Mouse (Mus musculus) erythroblast, adult 5-6 weeks (primary cell): Measurements from ENCODE around the gene Galnt12. TPM values are rescaled to one million over a fixed set of nuclear protein-coding genes. Genes with fewer than 3 reads are reported as not detected.
"Not testable (repeated sequence)": the region's sequence is repeated elsewhere in the genome, so short reads cannot be mapped to it uniquely, and the experiment has no call there.

ENCODE experiments used
- ATAC-seq: replicated peaks from 2 replicates; pipeline ENCODE4 v1.8.0; 2016; ENCODE audit warnings: moderate number of reproducible peaks, mild to moderate bottlenecking, moderate TSS enrichment, inconsistent platforms; ENCODE audit not compliant: poor library complexity, low FRiP score, severe bottlenecking
- total RNA-seq, 2 experiments: library from RNA; stranded (forward) in 1 of 2; stranded (reverse) in 1 of 2; fragments of 150-400 nt in 1 of 2; fragments of 200-764, 138-1000 nt in 1 of 2; gene quantifications; 2 replicates each; pipeline versions ENCODE4 v1.2.3 to v1.2.4; 2015 to 2017; ENCODE audit warnings: low replicate concordance in 2 of 2

Gene Galnt12
- total RNA-seq (2015; ENCODE audit: low replicate concordance), result not detected in 2 replicates
- not detected in 2 replicates for total RNA-seq (2017; ENCODE audit: low replicate concordance)

DNA sequence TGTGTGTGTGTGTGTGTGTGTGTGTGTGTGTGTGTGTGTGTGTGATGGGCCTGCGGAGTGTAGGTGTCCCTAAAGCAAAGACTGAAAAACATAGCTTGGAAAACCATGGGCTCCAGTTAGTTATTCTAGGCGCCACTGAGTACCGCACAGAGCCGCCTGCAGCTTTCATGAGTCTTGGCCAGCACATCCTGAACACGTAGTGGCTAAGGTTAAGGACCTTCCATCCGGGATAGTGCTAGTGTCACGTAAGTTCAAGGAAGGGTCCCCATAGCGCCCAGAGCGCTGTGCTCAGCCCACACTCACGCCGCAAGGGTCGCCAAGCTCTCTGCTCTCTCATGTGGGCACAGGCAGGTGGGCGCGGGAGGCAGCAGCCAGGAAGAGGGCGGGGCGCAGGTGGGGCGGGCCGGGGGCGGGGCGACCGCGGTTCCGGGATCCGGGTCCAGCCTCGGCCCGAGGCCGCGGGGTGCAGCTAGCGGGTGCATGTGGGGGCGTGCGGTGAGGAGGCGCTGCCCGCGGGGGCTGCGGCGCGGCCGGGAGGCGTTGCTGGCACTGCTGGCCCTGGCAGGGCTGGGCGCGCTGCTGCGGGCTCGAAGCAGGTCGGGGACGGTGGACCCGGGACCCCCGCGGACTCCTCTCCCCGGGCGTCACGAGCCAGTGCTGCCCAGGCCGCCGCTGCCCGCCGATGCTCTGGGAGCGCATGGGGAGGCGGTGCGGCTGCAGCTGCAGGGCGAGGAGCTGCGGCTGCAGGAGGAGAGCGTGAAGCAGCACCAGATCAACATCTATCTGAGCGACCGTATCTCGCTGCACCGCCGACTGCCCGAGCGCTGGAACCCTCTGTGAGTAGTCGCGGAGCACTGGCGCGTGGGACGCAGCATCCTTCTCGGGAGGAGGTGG lies at the start of gene Galnt12:
Galnt12 (plus strand) TSS at position 417 of the 894 bp plus-strand sequence.
- no peak for ATAC-seq

DNA sequence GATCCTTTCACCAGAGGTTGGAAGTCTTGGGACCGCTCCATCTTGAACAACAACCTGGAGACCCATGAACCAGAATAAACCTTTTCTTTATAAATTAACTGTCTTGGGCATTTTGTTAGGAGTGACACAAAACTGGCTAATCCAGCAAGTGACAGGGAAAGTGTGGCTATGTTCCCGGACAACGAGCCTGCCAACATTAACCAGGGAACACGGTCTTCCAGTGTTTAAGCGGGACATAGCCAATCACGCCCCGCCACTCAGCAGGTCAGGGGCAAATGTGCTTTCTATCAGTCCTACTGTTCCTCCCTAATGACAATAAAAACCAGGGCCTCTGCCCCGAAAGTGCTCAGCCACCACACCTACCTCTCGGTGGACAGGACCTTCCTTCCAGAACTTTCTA lies 47.8 kb upstream of the Galnt12 start:
- ATAC-seq, result no peak

DNA sequence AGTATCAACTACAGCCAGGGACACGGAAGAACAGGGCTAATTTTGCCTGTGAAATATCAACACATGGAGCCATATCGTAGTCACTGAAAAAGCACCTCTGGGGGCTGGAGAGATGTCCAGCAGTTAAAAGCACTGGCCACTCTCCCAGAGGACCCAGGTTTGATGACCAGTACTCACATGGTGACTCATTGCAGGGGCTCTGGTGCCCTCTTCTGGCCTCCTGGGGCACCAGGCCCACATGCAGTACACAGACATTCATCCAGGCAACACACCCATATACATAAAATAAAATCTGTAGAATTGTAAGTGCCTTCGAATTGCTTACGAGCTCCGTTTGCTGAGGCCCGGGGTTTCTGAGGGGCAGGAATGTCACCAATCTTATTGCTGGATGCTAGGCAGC lies 44.7 kb upstream of the Galnt12 start:
- no peak for ATAC-seq

DNA sequence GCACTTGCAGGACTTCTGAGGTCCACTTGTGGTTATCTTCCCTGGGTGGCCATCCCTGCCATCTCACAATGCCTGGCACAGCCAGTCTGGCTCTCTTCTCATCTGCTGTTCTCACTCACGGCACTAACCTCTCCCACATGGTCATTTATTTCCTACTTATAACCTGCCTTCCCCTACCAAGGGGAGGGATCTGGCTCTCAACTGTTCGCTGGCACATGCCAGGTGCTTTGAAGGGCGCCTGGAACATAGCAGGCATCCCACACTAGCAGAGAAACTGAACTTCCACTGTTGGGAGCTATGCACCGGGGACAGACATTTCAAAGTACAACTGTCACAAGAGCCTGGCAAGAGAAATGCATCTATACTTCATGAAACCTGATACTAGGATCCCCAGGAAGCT lies 43.9 kb upstream of the Galnt12 start:
- ATAC-seq, result no peak

DNA sequence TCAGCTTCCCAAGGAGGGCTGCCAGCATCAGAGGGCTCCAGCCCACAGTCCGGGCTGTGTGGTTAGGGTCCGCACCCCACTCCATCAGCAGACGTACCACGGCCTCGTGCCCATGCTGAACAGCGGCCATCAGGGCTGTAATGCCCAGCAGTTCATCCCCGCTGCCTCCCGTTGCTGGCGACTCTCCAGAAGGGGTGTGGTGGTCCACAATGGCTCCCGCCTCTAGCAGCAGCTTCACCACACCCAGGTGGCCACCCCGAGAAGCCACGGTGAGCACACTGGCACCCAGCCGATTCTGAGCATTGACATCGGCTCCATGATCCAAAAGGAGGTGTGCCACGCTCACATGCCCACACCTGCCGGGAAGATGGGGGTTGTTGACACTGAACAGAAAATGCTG lies 42.5 kb upstream of the Galnt12 start:
- no peak for ATAC-seq

DNA sequence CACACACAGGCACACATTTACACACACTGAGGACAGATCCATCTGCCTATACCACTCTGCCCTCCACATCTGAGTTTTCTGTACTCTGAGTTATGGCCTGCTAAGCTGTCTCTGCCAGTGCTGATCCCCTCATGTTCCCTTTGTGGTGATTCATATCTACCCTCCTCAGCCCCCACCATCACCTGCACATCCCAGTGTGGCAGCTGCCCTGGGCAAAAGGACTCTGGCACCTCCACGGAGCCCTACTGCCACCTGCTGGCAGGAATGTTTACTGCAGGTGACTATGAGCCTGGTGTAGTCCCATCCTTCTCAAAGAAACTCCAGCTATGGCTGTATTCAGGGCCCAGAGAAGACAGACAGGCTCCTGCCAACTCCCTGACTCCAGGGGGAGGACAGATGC lies 41.5 kb upstream of the Galnt12 start:
- ATAC-seq, result peak; percentile 78

DNA sequence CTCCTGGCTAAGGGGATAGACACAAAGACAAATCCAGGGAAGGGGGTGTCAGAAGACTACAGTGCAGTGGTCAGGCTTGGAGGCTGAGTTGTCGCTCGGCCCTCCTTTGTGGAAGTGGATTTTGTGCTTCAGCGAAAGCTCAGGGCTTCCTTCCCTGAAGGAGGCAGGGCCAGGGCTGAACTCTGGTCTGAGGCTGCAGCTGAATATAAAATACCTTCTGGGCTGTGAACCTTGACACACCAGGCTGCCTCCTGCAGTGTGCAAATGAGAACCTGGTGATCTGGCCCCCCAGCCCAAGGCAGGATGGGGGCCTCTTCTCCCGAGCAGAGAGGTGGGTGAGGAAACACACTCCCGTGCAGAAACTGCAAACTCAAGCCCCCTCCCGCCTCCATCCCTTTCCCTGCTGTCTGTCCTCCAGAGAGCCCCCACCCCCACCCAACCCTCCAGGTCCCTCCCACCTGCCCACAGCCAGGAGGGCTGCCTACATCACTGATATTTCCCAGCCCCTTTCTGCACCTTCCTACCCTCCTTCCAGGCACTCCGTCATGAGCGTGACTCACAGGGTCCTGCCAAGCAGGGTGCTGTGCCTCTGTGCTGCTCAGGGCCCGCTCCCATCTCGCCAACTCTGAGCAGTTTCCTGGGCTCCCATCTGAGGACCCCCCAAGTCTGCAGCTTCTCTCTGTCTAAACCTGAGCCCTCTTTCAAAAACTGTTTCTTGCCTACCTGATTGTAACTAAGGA lies 40.9 kb upstream of the Galnt12 start:
- ATAC-seq, result 0 out of 2 replicates have a peak, but pooled peaks have one; percentile 36

DNA sequence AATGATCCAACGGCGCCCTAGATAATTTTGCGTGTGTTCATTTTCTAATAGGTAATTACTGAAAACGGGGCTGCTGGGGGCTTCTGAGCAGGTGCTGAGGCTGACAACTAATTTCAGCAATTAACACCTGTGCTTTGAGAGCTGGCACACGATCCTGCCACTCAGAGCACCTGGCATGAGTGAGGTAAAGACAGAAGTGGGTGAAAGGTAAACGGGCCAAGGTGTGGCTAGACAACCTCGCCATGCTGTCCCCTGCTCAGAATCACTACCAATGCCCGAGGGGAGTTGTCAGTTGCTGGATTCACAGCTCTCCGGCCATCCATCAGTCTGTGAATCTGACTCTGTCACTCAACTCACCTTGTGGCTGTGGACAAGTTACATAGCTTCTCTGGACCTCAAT lies 39.8 kb upstream of the Galnt12 start:
- no peak for ATAC-seq

DNA sequence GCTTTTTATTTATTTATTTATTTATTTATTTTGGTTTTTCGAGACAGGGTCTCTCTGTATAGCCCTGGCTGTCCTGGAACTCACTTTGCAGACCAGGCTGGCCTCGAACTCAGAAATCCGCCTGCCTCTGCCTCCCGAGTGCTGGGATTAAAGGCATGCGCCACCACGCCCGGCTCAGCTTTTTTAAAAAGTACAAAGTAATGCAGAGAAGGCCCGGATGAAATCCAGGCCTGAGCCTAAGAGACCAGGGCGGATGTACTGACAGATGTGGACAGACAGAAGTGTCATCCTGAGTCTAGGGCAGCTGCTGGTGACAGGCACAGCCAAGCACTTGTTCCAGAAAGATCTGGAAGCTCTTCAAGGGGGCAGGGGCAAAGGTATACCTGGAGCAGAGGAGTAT lies 36.5 kb upstream of the Galnt12 start:
- ATAC-seq, result not testable (repeated sequence)

DNA sequence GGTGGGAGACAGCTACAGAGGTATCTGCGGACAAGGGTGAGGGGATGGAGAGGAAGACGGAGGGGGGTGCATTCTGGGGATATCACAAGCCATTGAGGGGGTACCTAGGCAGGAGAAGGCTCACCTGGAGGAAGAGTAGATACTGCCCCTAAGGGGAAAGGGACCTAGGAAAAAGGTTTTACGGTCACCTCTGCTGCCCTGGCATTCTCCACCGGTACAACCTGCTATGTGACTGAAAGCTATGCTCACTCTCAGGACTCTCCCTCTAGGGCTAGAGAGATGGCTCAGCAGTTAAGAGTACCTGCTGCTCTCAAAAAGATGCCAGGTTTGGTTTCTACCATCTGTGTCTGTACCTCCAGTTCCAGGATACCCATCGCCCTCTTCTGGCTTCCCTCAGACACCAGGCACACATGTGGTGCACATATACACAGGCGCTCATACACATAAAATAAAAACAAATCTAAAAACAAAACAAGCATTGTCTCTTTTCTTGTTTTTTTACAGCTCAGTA lies 36.1 kb upstream of the Galnt12 start:
- no peak for ATAC-seq

DNA sequence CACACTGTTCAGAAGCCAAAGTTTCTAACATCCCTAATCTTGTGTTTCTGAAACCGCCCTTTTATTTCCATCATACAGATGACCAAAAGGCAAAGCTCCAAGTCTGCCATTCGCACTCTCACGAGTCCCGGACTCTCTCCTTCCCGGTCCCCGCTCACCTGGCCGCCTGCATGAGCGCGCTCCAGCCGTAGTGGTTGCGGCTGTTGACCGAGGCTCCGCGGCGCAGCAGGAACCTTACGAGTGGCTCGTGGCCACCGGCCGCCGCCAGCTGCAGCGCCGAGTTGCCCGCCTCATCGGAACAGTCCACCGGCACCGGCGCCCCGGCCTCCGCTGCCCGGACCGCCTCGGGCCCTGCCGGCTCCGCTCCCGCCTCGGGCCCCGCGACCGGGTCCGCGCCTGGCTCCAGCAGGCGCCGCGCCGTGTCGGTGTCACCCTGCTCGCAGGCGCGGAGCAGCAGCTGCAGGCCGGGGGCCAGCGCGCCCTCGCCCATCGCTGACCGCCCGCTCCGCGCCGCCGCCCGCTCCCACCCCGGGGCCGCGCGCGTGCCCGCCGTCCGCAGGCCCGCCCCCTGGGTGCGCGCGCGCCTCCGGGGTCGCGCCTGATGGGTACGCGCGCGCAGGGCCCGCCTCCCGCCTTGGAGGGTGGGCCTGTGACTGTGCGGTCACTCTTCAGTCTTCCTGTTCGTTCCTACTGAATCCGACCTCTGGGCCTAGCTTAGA lies 34.8 kb upstream of the Galnt12 start, which contains the start of gene Anks6:
Anks6 (minus strand) TSS at position 637 of the 719 bp plus-strand sequence.
- no peak for ATAC-seq

DNA sequence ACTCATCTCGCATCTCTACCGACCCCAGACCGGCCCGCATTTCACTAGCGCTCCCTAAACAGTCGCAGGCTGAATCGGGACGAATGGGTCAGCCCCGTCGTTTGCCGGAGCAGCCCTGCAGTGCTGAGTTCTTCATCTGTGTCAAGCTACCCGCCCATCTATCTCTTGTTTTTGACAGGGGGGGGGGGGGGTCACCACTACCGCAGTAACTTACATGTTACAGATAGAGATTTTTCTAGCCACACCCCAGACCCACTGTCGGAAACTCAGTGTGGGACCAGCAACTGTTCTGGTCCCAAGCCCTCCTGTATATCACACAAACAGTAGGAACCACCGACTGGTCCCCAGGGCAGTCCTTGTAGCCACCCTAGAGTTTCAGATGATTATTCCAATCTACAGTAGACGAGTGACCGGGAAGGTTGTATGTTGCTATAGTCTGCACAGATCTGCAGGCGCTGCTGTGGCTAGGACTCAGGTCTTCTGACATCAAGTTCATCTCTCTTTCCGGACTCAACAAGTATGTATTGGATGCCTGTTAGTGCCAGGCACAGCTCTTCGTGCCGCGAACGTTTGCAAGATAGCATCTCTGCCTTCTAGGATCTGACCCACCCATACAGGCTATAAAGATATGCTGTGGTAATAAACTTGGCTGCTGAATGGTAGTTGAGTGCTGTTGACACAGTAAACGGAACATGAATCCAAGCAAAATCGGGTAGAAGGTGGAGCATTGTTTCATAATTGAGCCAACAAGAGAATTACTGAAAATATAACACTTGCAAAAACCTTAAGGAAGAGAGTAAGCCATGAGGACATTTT lies 34.0 kb upstream of the Galnt12 start:
- no peak for ATAC-seq

DNA sequence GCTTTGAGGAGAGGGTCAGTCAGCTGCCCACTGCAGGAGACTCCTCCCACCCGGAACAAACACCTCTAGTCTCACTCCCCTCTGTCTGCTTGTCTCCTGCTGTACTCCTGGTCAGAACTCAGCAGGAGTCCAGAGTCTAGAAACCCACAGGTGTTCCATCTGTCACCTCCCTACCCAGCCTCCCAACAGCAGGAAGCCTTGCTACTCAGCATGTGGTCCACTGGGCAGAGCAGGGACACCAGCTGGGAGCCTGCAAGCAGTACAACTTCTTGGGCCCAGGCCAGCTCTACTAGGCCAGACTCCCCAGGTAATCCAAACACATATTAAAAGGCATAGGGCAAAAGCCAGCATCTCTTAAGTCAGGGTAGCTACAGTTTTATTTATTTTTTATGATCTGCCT lies 30.8 kb upstream of the Galnt12 start:
- no peak for ATAC-seq

DNA sequence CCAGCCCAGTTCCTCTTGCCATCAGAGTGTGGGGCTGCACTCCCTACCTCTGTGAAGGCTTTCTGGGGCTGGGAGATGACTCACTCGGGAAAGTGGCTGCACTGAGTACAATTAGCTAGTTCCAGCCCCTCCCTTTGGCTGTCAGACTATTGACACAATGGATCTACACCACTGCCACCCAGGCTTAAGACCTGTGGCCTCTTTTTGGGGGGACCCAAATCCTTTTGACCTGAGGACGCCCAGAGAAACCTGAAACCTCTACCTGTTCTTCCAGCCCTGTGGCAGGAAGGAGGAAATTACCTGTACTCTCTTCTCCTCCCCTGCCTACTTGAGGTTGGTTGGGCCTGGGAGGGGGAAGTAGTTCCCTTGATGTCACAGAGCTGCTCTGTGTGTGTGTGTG lies 16.7 kb upstream of the Galnt12 start:
- no peak for ATAC-seq

DNA sequence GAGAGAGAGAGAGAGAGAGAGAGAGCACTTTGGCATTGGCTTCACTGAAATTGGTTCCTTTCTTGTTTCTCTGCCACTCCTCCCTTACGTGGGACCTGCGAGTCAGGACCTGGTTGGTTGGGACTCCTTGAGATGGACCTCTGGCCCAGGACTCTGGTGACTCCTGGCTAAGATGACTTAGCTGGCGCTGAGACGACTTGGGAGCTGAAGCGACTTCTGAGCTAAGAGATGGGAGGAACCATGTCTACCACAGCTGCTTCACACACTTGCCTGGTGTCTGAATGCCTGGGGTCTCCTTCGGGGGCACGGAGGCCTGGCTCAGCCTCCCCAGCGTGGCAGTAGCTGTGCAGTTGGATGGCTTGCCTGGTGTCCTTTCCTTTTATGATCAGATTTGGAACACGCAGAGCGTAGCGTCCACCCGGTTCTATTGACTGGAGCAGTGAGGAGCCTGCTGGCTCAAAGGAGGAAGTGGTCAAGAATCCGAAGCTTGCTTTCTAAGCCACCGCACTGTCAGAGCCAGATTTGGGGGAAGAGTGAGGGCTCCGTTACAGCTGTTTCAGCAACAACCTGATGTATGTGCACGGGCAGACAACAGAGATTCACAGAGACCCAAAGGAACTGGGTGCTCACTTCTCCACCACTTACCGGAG lies 11.6 kb upstream of the Galnt12 start:
- no peak for ATAC-seq

DNA sequence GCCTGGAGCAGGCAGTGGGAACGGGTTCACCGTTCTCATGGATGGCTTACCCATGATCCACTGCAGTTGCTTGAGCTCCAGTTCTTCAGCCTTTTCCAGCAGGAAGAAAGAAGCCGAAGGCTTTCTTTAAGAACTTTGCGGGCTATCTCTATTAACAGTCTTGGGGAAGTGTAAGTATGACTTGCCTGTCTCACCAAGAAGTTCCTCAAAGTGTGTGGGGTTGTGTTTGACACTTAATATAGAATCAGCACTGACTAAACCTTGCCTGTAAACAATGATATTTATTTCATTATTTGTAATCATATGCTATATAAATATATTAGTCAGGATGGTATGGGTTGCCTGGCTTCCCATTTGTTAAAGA lies 11.1 kb upstream of the Galnt12 start:
- no peak for ATAC-seq

DNA sequence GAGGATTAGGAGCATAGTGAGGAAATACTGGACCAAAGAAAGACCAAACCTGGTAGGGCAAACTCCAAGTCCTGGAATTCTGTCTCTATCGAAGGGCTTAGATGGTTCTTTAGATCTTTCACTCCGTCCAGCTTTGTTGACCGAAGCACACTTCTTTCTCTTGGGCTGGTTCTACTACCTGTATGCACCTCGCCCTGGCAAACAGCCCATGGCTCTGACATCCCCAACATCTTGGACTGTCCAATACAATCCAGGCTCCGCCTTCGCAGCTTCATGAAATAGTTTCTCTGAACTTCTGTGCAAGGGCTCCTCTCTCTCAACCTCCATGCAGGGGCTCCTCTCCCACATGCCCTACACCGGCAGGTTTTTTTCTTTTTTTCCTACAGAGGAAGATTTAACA lies 7.9 kb upstream of the Galnt12 start:
- ATAC-seq, result no peak

DNA sequence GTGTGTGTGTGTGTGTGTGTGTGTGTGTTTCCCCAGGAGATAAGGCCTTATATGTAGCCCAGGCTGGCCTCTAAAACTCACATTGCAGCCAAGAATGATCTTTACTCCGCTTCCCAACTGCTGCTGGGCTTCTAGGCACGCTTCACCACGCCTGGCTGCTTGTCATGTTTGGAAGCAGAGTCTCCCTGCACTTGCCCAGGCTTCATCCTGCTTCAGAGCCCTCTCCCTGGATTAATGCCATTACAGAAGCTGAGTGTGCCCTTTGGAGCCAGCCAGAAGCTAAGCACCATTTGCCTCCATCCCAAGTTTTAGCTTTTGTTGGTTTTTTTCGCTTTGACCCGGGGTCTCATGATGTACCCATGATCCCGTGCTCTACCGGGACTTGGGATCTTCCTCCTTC lies 3.0 kb upstream of the Galnt12 start:
- ATAC-seq, result no peak
